Mouse (Mus musculus) heart, embryonic 12.5 days (tissue): ENCODE measurements around the gene Sec24a. TPM values are rescaled to one million over a fixed set of nuclear protein-coding genes. Genes with fewer than 3 reads are reported as not detected.

Source experiments
- ATAC-seq: fragments of 200-750 bp; cut with Nextera tagmentation; 2 replicates; pipeline ENCODE4 v1.8.0; 2017; ENCODE audit warnings: moderate TSS enrichment, moderate library complexity; ENCODE audit not compliant: insufficient number of reproducible peaks, low FRiP score
- H3K27ac ChIP-seq: fragments of 300-500 bp; sonication (generic); 2 replicates; pipeline ENCODE4 v1.5.1; 2016; ENCODE audit warnings: mild to moderate bottlenecking, moderate library complexity; ENCODE audit not compliant: poor library complexity, severe bottlenecking
- H3K27me3 ChIP-seq: fragments of 300-500 bp; sonication (generic); replicated peaks from 2 replicates; pipeline ENCODE4 v1.6.1; 2016; ENCODE audit warnings: mild to moderate bottlenecking, moderate library complexity
- H3K36me3 ChIP-seq: fragments of 300-500 bp; sonication (generic); 2 replicates; pipeline ENCODE4 v1.6.1; 2016; ENCODE audit warnings: mild to moderate bottlenecking, moderate library complexity
- H3K4me1 ChIP-seq: fragments of 300-500 bp; sonication (generic); replicated peaks from 2 replicates; pipeline ENCODE4 v1.6.1; 2016; ENCODE audit warnings: mild to moderate bottlenecking
- H3K4me2 ChIP-seq: fragments of 300-500 bp; sonication (generic); 2 replicates; pipeline ENCODE4 v1.6.1; 2016; ENCODE audit warnings: mild to moderate bottlenecking, moderate library complexity
- H3K4me3 ChIP-seq: fragments of 300-500 bp; sonication (generic); 2 replicates; pipeline ENCODE4 v1.5.1; 2016; ENCODE audit warnings: mild to moderate bottlenecking
- H3K9ac ChIP-seq: fragments of 300-500 bp; sonication (generic); 2 replicates; pipeline ENCODE4 v1.6.1; 2016; ENCODE audit warnings: mild to moderate bottlenecking, moderate library complexity
- H3K9me3 ChIP-seq: fragments of 300-500 bp; sonication (generic); replicated peaks from 2 replicates; pipeline ENCODE4 v1.6.1; 2016; ENCODE audit warnings: mild to moderate bottlenecking, moderate library complexity
- WGBS: fragments of 180-500 bp; shearing (Covaris S2); methylation state at CpG from one replicate; pipeline ENCODE4 v1.1.7; 2016; 5-methylcytosine and 5-hydroxymethylcytosine counted together
- polyA plus RNA-seq: library from polyadenylated mRNA; unstranded; fragments of >200 nt; fragmentation: Nextera tagmentation; extraction: Ambion mirVana; gene quantifications from 2 replicates; pipeline ENCODE4 v1.2.1, GENCODE M21; 2016

The Sec24a gene
- polyA plus RNA-seq, 1 experiment from 2014 or later = 14.6 TPM

DNA sequence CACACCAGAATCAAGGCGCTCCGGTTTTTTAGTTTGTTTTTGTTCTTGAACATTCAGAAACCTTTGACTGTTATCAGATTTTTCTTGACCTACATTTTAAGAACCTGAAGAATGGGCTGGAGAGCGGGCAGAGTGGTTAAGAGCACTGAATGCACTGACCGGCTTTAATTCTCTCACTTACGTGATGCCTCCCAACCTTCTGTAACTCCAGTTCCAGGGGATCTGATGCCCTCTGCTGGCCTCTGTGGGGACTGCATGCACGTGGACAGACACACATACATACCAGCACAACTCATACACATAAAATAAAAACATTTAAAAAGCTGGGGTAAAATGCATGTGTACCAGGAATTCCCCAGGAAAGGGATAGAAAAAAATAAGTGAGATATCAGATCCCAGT is 22.5 kb upstream of the Sec24a start:
- Histone ChIP-seq H3K36me3 (peaks cover 74% of the 10 kb centered on the region), H3K4me1 (no peaks in the 10 kb centered on the region; the same call in 1 of the 2 replicates), H3K9ac (no peak overlapping the region), H3K4me2 (no peak overlapping the region), H3K4me3 (no peak overlapping the region), H3K9me3 (no peaks in the 10 kb centered on the region), H3K27ac (no peak overlapping the region), H3K27me3 (no peaks in the 10 kb centered on the region)
- 91% methylated on average over 6 of the region's 6 CpGs for WGBS
- no peak for ATAC-seq

DNA sequence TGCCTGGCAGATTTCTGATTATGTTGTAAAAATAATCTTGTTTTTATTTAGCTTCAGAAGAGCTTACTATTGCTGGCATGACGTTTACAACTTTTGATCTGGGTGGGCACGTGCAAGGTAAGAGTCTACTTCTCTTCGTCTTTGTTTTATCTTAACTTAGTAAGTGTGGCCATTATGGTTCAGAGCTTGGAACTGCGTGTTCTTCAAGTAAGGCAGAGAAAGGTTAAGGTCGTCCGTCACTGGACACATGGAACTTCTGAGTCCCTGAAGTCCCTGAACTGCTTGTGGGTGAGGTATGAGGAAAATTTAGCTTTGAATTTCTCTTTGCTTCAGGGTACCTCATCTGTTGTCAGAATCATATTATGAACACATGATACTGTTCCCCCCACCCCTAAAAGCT is 19.3 kb upstream of the Sec24a start:
- Histone ChIP-seq H3K36me3 (peaks cover 59% of the 10 kb centered on the region), H3K9ac (no peak overlapping the region), H3K4me1 (no peaks in the 10 kb centered on the region; the same call in 1 of the 2 replicates), H3K9me3 (no peaks in the 10 kb centered on the region), H3K4me2 (no peak overlapping the region), H3K27ac (no peak overlapping the region), H3K27me3 (no peaks in the 10 kb centered on the region), H3K4me3 (no peak overlapping the region)
- no peak for ATAC-seq
- 84% methylated on average over 6 of the region's 6 CpGs for WGBS

DNA sequence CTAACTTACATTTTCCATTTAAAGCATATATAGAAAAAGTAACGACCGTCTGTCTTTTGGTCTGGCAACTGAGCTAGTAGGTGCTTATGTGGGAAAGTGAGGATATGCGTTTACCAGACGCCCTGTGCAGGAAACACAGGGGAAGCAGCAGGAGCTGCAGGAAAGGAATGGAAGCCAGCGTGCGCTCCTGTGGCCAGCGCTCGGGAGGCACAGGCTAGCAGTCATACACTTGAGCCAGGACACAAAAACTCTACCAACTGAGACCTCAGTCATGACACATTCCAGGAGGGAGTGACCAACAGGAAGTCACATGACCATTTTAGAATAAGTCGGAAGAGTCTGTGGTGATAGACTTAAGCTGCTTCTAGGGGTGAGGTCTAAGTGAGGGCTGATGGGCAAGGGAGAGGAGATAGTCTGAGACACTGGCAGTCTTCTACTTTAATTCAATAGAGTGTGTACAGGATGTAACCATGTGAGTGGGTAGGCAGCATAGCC is 17.4 kb upstream of the Sec24a start:
- Histone ChIP-seq H3K27ac (no peak overlapping the region), H3K4me3 (no peak overlapping the region), H3K27me3 (no peaks in the 10 kb centered on the region), H3K4me2 (no peak overlapping the region), H3K36me3 (peaks cover 45% of the 10 kb centered on the region), H3K4me1 (no peaks in the 10 kb centered on the region; the same call in 1 of the 2 replicates), H3K9me3 (no peaks in the 10 kb centered on the region), H3K9ac (no peak overlapping the region)
- ATAC-seq = no peak
- 83% methylated on average over 9 of the region's 9 CpGs for WGBS

DNA sequence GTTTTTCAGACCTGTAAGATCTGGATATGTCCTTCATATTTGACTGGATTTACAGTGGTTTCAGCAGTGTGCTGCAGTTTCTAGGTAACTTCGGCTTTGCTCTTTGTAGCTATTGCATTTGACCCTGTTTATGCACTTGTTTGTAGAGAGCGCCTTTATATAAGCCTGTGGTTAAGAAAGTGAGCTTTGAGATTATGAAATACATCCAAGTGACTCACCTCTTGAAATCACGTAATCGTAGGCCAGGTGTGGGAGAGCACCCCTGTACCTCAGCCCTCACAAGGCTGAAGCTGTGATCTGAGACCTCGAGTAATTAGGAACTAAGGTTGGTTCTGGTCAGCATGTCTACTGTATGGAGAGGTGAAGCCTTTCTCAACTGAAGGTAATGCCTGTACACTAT is 14.0 kb upstream of the Sec24a start:
- Histone ChIP-seq H3K27ac (no peak overlapping the region), H3K36me3 (peaks cover 27% of the 10 kb centered on the region), H3K9ac (no peak overlapping the region), H3K4me3 (no peak overlapping the region), H3K4me2 (no peak overlapping the region), H3K9me3 (no peaks in the 10 kb centered on the region), H3K4me1 (no peaks in the 10 kb centered on the region; the same call in 1 of the 2 replicates), H3K27me3 (no peaks in the 10 kb centered on the region)
- WGBS = 88% methylated on average over 5 of the region's 5 CpGs
- ATAC-seq = no peak

DNA sequence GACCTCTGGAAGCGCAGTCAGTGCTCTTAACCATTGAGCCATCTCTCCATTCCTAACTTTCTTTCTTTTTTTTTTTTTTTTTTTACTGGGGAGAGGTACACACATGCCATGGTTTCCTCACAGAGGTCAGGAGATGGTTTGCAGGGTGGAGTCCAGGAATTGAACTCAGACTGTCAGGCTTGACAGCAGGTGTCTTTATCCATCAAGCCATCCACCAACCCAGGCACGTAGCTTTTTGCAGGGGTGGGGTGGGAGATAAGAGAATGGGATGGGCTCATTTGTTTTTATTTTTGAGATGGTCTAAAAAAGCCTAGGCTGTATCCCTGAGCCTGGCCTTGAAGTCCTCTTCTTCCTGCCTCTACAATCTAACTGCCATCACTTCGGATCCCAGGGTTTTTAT is 12.1 kb upstream of the Sec24a start:
- no peaks in the 10 kb centered on the region for H3K9me3 ChIP-seq
- no peaks in the 10 kb centered on the region for H3K4me1 ChIP-seq
- 83% methylated on average over 3 of the region's 3 CpGs for WGBS
- no peak for ATAC-seq
- H3K4me2 ChIP-seq = no peak overlapping the region
- H3K27ac ChIP-seq = no peak overlapping the region
- H3K4me3 ChIP-seq = no peak overlapping the region
- peaks cover 9% of the 10 kb centered on the region for H3K36me3 ChIP-seq
- H3K27me3 ChIP-seq = no peaks in the 10 kb centered on the region
- no peak overlapping the region for H3K9ac ChIP-seq

DNA sequence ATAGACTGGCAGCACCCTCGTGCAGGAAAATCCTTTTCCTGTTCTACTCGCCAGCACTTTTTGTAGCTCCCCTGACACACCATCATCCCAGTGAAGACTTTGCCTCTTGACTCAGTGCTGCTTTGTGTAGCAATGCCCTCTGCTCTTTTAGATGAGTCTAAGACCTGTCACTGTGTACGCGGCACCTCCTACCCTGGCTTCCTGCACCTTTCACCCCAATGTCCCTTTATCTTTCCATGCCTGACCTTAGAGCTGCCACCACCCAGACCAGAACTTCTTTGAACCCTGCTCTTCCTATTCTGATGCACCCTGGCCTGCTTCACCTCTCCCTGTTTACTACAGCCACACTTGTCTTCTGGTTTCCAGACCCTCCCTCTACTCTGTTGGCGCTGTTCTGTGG is 4.9 kb upstream of the Sec24a start:
- Histone ChIP-seq H3K27me3 (no peaks in the 10 kb centered on the region), H3K4me2 (no peak overlapping the region), H3K4me3 (no peak overlapping the region), H3K9me3 (no peaks in the 10 kb centered on the region), H3K36me3 (no peaks in the 10 kb centered on the region), H3K4me1 (peaks cover 13% of the 10 kb centered on the region), H3K27ac (peak overlapping the region; percentile 26; the same call in 1 of the 2 replicates), H3K9ac (no peak overlapping the region)
- ATAC-seq = no peak
- WGBS = 70% methylated on average over 5 of the region's 5 CpGs

DNA sequence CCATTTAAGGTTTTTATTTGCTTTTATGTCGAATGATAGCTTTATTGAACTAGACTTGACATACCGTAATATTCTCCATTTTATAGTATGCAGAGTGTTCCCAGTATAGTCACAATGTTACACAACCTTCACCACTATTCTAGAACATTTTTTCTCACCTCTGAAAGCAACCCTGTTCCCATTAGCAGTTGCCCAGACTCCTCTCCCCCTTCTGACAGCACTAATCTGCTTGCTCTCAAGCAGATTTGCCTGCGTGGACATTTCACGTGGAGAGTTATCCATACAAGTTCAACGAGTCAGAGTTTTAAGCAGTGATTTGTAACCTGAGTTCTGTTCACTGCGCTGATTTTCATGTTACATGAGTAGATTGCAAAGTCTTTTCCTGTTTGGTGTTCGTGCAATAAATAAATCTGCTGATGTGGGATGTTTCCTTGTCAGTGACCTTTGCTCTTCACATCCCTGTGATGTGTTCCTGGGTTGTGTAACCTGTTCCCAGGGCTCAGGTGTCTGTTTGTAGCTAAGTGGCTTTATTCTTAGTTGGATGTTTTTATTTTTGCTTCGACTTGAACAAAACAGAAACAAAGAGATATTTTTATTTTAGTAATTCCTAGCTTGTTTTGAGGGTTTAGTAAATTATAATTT is 4.3 kb upstream of the Sec24a start:
- no peak for ATAC-seq
- H3K9me3 ChIP-seq = no peaks in the 10 kb centered on the region
- WGBS = 70% methylated on average over 8 of the region's 8 CpGs
- H3K9ac ChIP-seq = no peak overlapping the region
- H3K4me3 ChIP-seq = no peak overlapping the region
- no peaks in the 10 kb centered on the region for H3K36me3 ChIP-seq
- H3K4me1 ChIP-seq = peaks cover 13% of the 10 kb centered on the region
- no peak overlapping the region for H3K27ac ChIP-seq
- H3K4me2 ChIP-seq = no peak overlapping the region
- no peaks in the 10 kb centered on the region for H3K27me3 ChIP-seq

DNA sequence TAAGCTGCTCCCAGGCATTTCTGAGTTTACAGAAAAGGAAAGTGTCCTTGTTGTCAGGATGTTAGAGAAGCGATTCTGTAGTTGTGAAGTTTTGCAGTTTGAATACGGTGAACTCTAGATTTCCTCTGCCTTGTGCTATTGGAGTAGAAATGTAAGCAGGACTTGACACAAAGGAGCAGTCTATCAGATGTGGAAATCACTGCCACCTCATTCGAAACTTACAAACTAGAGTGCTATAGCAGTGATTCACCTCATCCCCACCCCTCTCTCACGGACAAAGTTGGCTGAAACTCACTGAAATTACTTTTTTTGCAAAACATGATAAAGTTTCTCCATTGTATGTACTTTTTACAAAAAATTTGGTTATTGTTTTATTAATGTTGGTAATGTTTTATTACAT is 1.4 kb upstream of the Sec24a start:
- peaks cover 13% of the 10 kb centered on the region for H3K4me1 ChIP-seq
- 0 out of 2 replicates have a peak, but pooled peaks cover 4% of the 10 kb centered on the region for H3K27me3 ChIP-seq
- H3K36me3 ChIP-seq = no peaks in the 10 kb centered on the region
- H3K27ac ChIP-seq = no peak overlapping the region
- ATAC-seq = no peak
- WGBS = 83% methylated on average over 4 of the region's 4 CpGs
- H3K9me3 ChIP-seq = no peaks in the 10 kb centered on the region
- H3K4me3 ChIP-seq = peak overlapping the region; percentile 99; the same call in 1 of the 2 replicates
- H3K9ac ChIP-seq = no peak overlapping the region
- H3K4me2 ChIP-seq = peak overlapping the region; percentile 99

DNA sequence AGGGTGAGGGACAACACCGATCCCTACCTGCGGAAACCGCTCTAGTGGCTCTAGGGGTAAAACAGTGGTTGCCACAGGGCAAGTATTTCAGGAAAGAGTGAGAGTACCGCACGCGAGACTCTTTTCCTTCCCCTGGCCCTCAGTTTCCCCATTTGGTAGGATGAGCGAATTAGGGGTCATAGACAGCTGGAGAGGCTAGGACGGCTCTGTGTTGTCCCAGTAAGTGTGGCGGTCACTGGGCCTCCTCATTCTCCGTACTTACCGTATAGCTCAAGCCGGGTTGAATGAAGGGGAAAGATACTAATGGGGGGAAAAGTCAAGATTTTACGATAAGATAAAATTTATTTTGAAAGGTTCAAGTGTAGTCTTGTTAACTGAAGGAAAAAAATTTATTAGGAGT is 521 bp upstream of the Sec24a start:
- Histone ChIP-seq H3K4me1 (peaks cover 13% of the 10 kb centered on the region), H3K4me3 (peak overlapping the region; percentile 99), H3K9me3 (no peaks in the 10 kb centered on the region), H3K9ac (peak overlapping the region; percentile 97), H3K4me2 (peak overlapping the region; percentile 99), H3K27me3 (0 out of 2 replicates have a peak, but pooled peaks cover 4% of the 10 kb centered on the region), H3K36me3 (no peaks in the 10 kb centered on the region), H3K27ac (no peak overlapping the region)
- WGBS = 4% methylated on average over 13 of the region's 13 CpGs
- no peak for ATAC-seq

DNA sequence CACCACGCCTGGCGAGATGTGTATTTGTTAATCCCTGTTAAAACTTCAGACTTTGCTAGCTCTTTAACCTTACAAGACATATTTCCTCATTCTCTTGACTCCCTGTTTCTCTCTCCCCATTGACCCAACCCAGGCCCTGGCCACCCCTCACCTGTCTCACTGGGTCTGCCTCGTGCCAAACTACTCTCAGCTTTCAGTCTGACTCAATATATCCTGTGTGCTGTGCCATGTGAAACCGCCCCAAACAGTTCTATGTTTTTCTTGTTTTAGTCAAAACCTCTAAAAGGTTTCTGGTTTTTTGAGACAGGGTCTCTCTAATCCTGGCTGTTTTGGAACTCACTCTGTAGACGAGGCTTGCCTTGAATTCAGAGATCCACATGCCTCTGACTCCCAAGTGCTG is 2.2 kb downstream of the Sec24a start:
- Histone ChIP-seq H3K9me3 (no peaks in the 10 kb centered on the region), H3K4me3 (no peak overlapping the region), H3K4me1 (peaks cover 7% of the 10 kb centered on the region), H3K27ac (no peak overlapping the region), H3K4me2 (no peak overlapping the region), H3K36me3 (no peaks in the 10 kb centered on the region), H3K27me3 (0 out of 2 replicates have a peak, but pooled peaks cover 4% of the 10 kb centered on the region), H3K9ac (no peak overlapping the region)
- 65% methylated on average over 5 of the region's 5 CpGs for WGBS
- ATAC-seq = no peak

DNA sequence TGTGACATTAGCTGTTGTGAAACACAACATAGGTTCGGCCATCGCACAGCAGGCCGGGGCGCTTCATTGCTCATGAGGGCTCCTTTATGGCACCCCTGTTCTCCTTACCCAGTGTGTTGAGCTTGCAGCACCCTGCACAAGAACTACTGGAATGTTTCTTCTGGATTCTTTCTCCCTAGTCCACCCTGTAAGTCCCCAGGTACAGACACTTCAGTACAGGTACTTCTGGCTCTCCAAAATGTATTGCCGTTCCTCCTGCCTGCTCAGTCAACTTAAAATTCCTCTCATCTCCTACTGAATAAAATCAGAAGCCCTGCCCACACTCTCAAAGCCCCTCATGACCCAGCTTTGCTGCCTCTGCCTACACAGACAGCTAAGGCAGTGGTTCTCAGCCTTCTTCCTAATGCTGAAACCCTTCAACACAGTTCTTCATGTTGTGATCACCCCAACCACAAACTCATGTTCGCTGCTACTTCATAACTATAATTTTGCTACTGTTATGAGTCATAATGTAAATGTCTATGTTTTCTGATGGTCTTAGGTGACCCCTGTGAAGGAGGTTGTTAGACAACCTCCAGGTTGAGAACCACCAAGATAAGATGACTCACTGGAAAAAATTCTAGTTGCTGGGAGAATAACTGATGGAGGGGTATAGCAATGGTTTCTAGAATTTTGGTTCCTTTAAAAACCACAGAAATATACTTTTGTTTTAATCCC is 3.3 kb downstream of the Sec24a start:
- no peak overlapping the region for H3K27ac ChIP-seq
- H3K27me3 ChIP-seq = 0 out of 2 replicates have a peak, but pooled peaks cover 4% of the 10 kb centered on the region
- H3K9me3 ChIP-seq = no peaks in the 10 kb centered on the region
- H3K4me3 ChIP-seq = no peak overlapping the region
- ATAC-seq = no peak
- H3K4me2 ChIP-seq = no peak overlapping the region
- WGBS = 85% methylated on average over 6 of the region's 6 CpGs
- H3K4me1 ChIP-seq = peaks cover 7% of the 10 kb centered on the region
- H3K36me3 ChIP-seq = no peaks in the 10 kb centered on the region
- no peak overlapping the region for H3K9ac ChIP-seq
